Mouse (Mus musculus): ENCODE results near the gene Cmtm2a. TPM values are rescaled to one million over a fixed set of nuclear protein-coding genes. Genes with fewer than 3 reads are reported as not detected.

Gene Cmtm2a
- total and polyA plus RNA-seq, 3 experiments: not detected

GRCm38 (mm10) chr8:104250439-104251367 is 42.3 kb downstream of the Cmtm2a start, which contains the start of gene Cklf:
Cklf (plus strand) TSS chr8:104250861.
- no peaks in the 10 kb centered on the region for H3K9me3 ChIP-seq (replicated peaks; ENCODE audit: low read length)
- peak within 1 kb of the TSS; percentile 62 for H3K4me2 ChIP-seq (ENCODE audit: insufficient read depth, low read depth, poor library complexity, severe bottlenecking)
- in situ Hi-C loops (cut with MboI; ENCODE audit: low pct_ligation_motif_present, low pct_unique_long_range_greater_than_20kb, low sequenced_read_pairs) (no loop called here), dilution Hi-C loops (cut with MboI; ENCODE audit: extremely low pct_ligation_motif_present, extremely low pct_unique_long_range_greater_than_20kb, low sequenced_read_pairs) (no loop called here)
- peak; percentile 91 for DNase-seq (ENCODE audit: extremely low read depth)
- H3K79me2 ChIP-seq (replicated peaks; ENCODE audit: control insufficient read depth, extremely low read depth, insufficient read depth, poor library complexity, severe bottlenecking): peaks cover 2% of the 10 kb centered on the region; the same call in 1 of the 2 replicates
- H3K27me3 ChIP-seq (replicated peaks): no peaks in the 10 kb centered on the region
- TF ChIP-seq POLR2A (IDR thresholded peaks at IDR 0.05; ENCODE audit: low read depth, low read length) (peak; percentile 96), JUN (IDR thresholded peaks at IDR 0.05; ENCODE audit: insufficient read depth, low read depth, low read length) (no peak), IRF4 (IDR thresholded peaks at IDR 0.05; ENCODE audit: low read depth, low read length) (peak; percentile 10; the same call in 1 of the 2 replicates), MAZ (IDR thresholded peaks at IDR 0.05; ENCODE audit: low read depth, low read length) (no peak), SMC3 (IDR thresholded peaks at IDR 0.05; ENCODE audit: low read depth, low read length) (no peak; the same call in 1 of the 2 replicates), POLR2AphosphoS2 (IDR thresholded peaks at IDR 0.05; ENCODE audit: low read depth, low read length) (peak; percentile 70; the same call in 1 of the 2 replicates), MXI1 (IDR thresholded peaks at IDR 0.05; ENCODE audit: low read depth, low read length) (peak; percentile 80), USF1 (IDR thresholded peaks at IDR 0.05; ENCODE audit: low read depth, low read length) (no peak), ZKSCAN1 (IDR thresholded peaks at IDR 0.05; ENCODE audit: borderline replicate concordance, low read depth, low read length) (no peak), SIN3A (IDR thresholded peaks at IDR 0.05; ENCODE audit: low read length) (peak; percentile 79), NELFE (IDR thresholded peaks at IDR 0.05; ENCODE audit: low read depth, low read length) (peak; percentile 95), ETS1 (conservative IDR thresholded peaks at IDR 0.05; ENCODE audit: low read depth, low read length) (no peak), ZNF384 (IDR thresholded peaks at IDR 0.05; ENCODE audit: low read depth, low read length) (peak; percentile 88), PAX5 (IDR thresholded peaks at IDR 0.05; ENCODE audit: low read length) (no peak), ELF1 (IDR thresholded peaks at IDR 0.05; ENCODE audit: low read depth, low read length) (no peak; the same call in 1 of the 2 replicates), EP300 (IDR thresholded peaks at IDR 0.05; ENCODE audit: low read length) (no peak), ZMIZ1 (IDR thresholded peaks at IDR 0.05; ENCODE audit: low read depth, low read length) (peak; percentile 76; the same call in 1 of the 2 replicates), GABPA (IDR thresholded peaks at IDR 0.05; ENCODE audit: insufficient replicate concordance, low read depth, low read length) (no peak), CHD1 (IDR thresholded peaks at IDR 0.05; ENCODE audit: low read depth, low read length) (no peak), TBP (conservative IDR thresholded peaks at IDR 0.05; ENCODE audit: low read depth, low read length) (peak; percentile 82), MEF2A (IDR thresholded peaks at IDR 0.05; ENCODE audit: borderline replicate concordance, low read depth, low read length) (no peak; the same call in 1 of the 2 replicates), MAFK (IDR thresholded peaks at IDR 0.05; ENCODE audit: insufficient replicate concordance, low read length) (no peak), KAT2A (IDR thresholded peaks at IDR 0.05; ENCODE audit: insufficient replicate concordance, low read length) (no peak), ZC3H11A (IDR thresholded peaks at IDR 0.05; ENCODE audit: low read depth, low read length) (no peak), E2F4 (IDR thresholded peaks at IDR 0.05; ENCODE audit: insufficient replicate concordance, low read depth, low read length) (peak; percentile 50; the same call in 1 of the 2 replicates), BHLHE40 (IDR thresholded peaks at IDR 0.05; ENCODE audit: low read depth, low read length) (no peak), MAX (IDR thresholded peaks at IDR 0.05; ENCODE audit: low read length) (no peak; the same call in 1 of the 2 replicates), CTCF (conservative IDR thresholded peaks at IDR 0.05 in 1 of 2, IDR thresholded peaks at IDR 0.05 in 1 of 2; ENCODE audit: low read depth in 2 of 2, low read length in 2 of 2) (peak in 1 of 2 experiments; percentile 35; a peak in 2 of 4 replicates), JUND (conservative IDR thresholded peaks at IDR 0.05; ENCODE audit: low read depth, low read length) (no peak), HCFC1 (IDR thresholded peaks at IDR 0.05; ENCODE audit: low read depth, low read length) (no peak), UBTF (IDR thresholded peaks at IDR 0.05; ENCODE audit: low read depth, low read length) (peak; percentile 48; the same call in 1 of the 2 replicates), MYC (IDR thresholded peaks at IDR 0.05; ENCODE audit: low read depth, low read length) (peak; percentile 50), USF2 (conservative IDR thresholded peaks at IDR 0.05; ENCODE audit: low read depth, low read length) (no peak), RAD21 (IDR thresholded peaks at IDR 0.05; ENCODE audit: low read depth, low read length) (no peak), RCOR1 (conservative IDR thresholded peaks at IDR 0.05; ENCODE audit: low read depth, low read length) (no peak), CHD2 (IDR thresholded peaks at IDR 0.05; ENCODE audit: low read length) (no peak), NRF1 (IDR thresholded peaks at IDR 0.05; ENCODE audit: low read depth, low read length) (peak; percentile 90), TCF12 (IDR thresholded peaks at IDR 0.05; ENCODE audit: low read depth, low read length) (peak; percentile 93)
- peak within 1 kb of the TSS; percentile 91 for H3K27ac ChIP-seq (ENCODE audit: insufficient read depth, low read depth)
- H3K4me1 ChIP-seq (ENCODE audit: control insufficient read depth in 1 of 2, insufficient read depth in 2 of 2): peaks cover 7 to 46% of the 10 kb centered on the region in 2 experiments
- peaks cover 0 to 14% of the 10 kb centered on the region in 2 experiments for H3K36me3 ChIP-seq (replicated peaks in 1 of 2; ENCODE audit: control insufficient read depth in 1 of 2, insufficient read depth in 1 of 2, low read length in 1 of 2)
- peak within 1 kb of the TSS; percentile 94 for H3K9ac ChIP-seq (ENCODE audit: insufficient read depth, low read depth)
- peak within 1 kb of the TSS; percentile 82 to 95 (median 94) for H3K4me3 ChIP-seq (replicated peaks in 1 of 3; ENCODE audit: low read depth in 2 of 3, low read length in 2 of 3, poor library complexity in 1 of 3)

All from CH12.LX (cell line).